Mouse (Mus musculus) CH12.LX (cell line): ENCODE data around the gene Amotl2.

Experiments
- CTCF ChIP-seq, 2 experiments: IDR thresholded peaks in 1 of 2; conservative IDR thresholded peaks in 1 of 2; 2 replicates each; pipeline ENCODE4 v1.5.1; 2011 to 2012; ENCODE audit warnings: low read depth in 2 of 2, low read length in 2 of 2, improper control_type of control experiment in 1 of 2, inconsistent platforms in 1 of 2, mild to moderate bottlenecking in 1 of 2, moderate library complexity in 1 of 2
- EP300 ChIP-seq: IDR thresholded peaks from 2 replicates; pipeline ENCODE4 v1.6.1; 2011; ENCODE audit warnings: low read length, improper control_type of control experiment
- ETS1 ChIP-seq: conservative IDR thresholded peaks from 2 replicates; pipeline ENCODE4 v1.6.1; 2012; ENCODE audit warnings: low read depth, mild to moderate bottlenecking, inconsistent platforms, low read length, improper control_type of control experiment, moderate library complexity
- HCFC1 ChIP-seq: IDR thresholded peaks from 2 replicates; pipeline ENCODE4 v1.6.1; 2012; ENCODE audit warnings: low read depth, mild to moderate bottlenecking, inconsistent platforms, low read length, improper control_type of control experiment
- JUND ChIP-seq: conservative IDR thresholded peaks from 2 replicates; pipeline ENCODE4 v1.6.1; 2011; ENCODE audit warnings: low read depth, low read length, improper control_type of control experiment
- MAX ChIP-seq: IDR thresholded peaks from 2 replicates; pipeline ENCODE4 v1.6.1; 2011; ENCODE audit warnings: low read length, improper control_type of control experiment
- PAX5 ChIP-seq: IDR thresholded peaks from 2 replicates; pipeline ENCODE4 v1.6.1; 2012; ENCODE audit warnings: low read length, inconsistent platforms, mixed read lengths
- POLR2A ChIP-seq: IDR thresholded peaks from 2 replicates; pipeline ENCODE4 v1.6.1; 2011; ENCODE audit warnings: low read depth, mild to moderate bottlenecking, improper control_type of control experiment, low read length
- RAD21 ChIP-seq: IDR thresholded peaks from 2 replicates; pipeline ENCODE4 v1.6.1; 2011; ENCODE audit warnings: low read depth, mild to moderate bottlenecking, low read length, improper control_type of control experiment, moderate library complexity
- TCF12 ChIP-seq: IDR thresholded peaks from 2 replicates; pipeline ENCODE4 v1.6.1; 2014; ENCODE audit warnings: low read depth, mild to moderate bottlenecking, inconsistent platforms, low read length, improper control_type of control experiment
- ZC3H11A ChIP-seq: IDR thresholded peaks from 2 replicates; pipeline ENCODE4 v1.6.1; 2012; ENCODE audit warnings: low read depth, mild to moderate bottlenecking, inconsistent platforms, low read length, improper control_type of control experiment

DNA sequence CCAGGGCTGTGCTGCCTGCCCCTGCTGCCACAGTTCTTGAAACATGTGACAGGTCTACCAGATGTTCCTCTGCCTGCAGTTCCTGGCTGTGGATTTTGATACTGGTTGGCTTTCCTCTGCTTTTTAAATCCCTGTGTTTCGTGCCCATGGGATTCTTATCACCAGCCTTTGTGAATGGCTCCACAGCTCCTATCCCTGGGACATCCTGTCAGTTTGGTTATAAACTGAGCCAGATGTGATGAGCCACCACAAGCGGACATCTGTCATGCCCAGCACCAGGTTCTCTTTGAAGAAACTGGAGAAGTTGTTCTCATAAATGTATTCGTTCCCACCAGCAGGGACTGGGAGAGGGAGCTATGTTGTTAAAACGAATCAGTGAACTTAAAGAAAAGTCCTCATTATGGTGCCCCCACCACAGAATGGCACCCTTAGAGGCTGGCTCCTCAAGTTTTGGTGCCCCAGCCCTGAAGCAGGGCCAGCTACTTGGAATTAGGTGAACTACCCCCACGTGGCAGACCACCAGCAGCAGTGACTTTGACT lies 15.9 kb downstream of the Amotl2 start:
- TF ChIP-seq MAX (no peak), POLR2A (no peak), EP300 (no peak), HCFC1 (no peak), CTCF (conservative IDR thresholded peaks at IDR 0.05 in 1 of 2, IDR thresholded peaks at IDR 0.05 in 1 of 2; ENCODE audit: low read depth in 2 of 2, low read length in 2 of 2) (no peak), TCF12 (no peak), PAX5 (no peak), ETS1 (no peak), JUND (no peak), ZC3H11A (no peak), RAD21 (no peak)
